Mouse (Mus musculus) thymus, postnatal 36 days (tissue): ENCODE results near the gene Dhps.
A peak's percentile ranks its signal among the peaks of the same experiment; 100 is the strongest.
"Not testable (repeated sequence)": the region's sequence is repeated elsewhere in the genome, so short reads cannot be mapped to it uniquely, and the experiment has no call there.

Source experiments
- DNase-seq, 2 experiments: peaks; one replicate each; pipeline ENCODE4 v3.0.0; 2022; ENCODE audit warnings: mixed read lengths in 2 of 2

Gene Dhps

DNA sequence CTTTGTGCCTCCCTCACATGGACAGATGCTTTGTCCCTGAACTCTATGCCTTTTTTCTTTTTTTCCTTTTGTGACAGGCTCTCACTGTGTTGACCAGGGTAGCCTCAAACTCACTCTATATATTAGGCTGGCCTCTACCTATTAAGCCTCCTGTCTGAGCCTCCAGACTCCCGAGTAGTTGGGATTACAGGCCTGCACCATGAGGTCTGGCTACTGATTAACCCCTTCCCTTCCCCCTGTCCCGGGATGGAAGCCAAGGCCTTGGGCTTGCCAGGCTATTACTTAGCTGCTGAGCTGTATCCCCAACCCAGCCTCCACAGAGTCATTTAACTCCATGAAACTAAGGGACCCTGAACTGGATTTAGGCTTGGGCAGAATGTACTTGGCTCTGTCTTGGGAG, 6.3 kb upstream of the Dhps start:
- no peak for DNase-seq

DNA sequence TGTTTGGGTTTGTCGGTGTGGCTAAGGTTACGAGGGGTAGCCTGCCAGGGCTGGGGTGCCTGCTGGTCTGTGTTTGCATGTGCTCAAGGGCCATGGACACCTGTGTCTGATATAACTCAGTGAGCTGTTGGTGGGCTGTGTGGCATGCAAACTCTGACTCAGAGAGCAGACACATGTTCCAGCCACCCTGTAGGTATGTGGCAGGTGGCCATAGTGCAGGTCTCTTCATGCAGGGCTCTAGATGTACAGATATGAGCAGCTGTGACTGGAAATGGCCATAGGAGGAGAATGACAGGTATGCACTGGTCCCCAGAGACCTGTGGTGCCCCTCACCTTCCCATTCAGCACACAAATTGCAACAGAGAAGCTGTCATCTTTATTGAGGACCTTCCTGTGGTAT, 4.4 kb upstream of the Dhps start:
- DNase-seq = no peak

GRCm38 (mm10) chr8:85067982-85068381, 3.6 kb upstream of the Dhps start, which contains the start of gene Gm5741:
Gene Gm5741 (minus strand): TSS chr8:85067982.
- DNase-seq = no peak

DNA sequence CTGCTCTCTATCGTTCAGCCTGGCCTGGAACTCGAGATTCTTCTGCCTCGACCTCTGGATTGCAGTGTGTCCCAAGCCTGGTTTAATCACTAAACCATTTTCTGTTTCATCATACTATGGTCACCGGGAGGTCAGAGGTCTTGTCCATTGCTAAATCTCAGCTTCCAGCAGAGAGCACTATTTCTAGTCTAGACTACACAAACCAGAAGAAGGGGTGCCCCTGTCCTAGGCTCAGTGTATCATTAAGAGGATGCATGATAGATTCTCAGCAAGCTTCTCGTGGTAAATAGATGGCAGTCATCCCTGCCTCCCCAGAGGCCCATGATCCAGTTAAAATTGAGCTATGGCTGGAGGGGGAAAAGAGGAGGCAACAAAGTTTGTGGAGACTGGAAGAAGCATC, 516 bp upstream of the Dhps start:
- no peak for DNase-seq

DNA sequence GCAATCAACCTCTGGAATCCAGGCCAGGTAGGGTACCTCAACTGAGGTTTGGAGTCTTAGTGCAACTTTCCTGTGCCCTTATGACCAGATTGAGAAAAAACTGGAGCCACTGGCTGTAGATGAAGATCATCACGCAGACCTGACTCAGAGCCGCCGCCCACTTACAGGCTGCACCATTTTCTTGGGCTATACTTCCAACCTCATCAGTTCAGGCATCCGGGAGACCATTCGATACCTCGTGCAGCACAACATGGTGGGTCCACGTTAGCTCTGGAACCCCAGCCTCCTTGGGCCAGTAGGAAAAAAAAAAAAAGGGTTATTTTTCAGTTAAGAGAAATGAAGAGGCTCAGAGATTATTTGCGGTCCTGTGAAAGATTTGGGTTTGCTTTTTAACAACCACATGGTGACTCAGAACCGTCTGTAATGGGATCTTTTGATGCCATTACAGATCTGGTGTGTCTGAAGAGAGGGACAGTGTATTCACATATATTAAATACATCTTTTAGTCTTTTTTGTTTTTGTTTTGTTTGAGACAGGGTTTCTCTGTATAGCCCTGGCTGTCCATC, 890 bp downstream of the Dhps start:
- peak in 1 of 2 experiments; percentile 32 for DNase-seq

GRCm38 (mm10) chr8:85073041-85073612, 1.6 kb downstream of the Dhps start:
- DNase-seq = no peak

GRCm38 (mm10) chr8:85074167-85074566, 2.6 kb downstream of the Dhps start:
- no peak for DNase-seq

- no peak for DNase-seq
Measured at GRCm38 (mm10) chr8:85074617-85075016, 3.1 kb downstream of the Dhps start.

GRCm38 (mm10) chr8:85076001-85076400, 4.4 kb downstream of the Dhps start:
- DNase-seq = no peak

- peak; percentile 64 to 71 for DNase-seq
Measured at GRCm38 (mm10) chr8:85076993-85077392, 5.4 kb downstream of the Dhps start.

DNA sequence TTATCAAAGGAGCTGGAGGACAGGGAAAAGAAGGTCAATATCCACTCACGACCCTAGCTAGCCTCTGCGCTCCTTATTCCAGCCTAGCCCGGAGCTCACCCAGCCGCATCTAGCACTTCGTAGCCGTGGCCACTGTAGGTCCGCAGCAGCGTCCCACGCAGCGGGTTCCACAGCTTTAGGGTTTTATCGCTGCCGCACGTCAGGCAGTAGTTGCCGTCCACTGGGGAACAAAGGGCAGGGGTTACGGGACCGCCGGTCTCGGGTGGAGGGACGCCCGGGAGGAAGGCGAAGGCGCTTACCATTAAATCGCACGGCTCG, 8.6 kb downstream of the Dhps start:
- peak in 1 of 2 experiments; percentile 49 for DNase-seq

- DNase-seq = peak in 1 of 2 experiments; percentile 72
Measured at GRCm38 (mm10) chr8:85080532-85081215, 9.1 kb downstream of the Dhps start, which contains the start of gene Wdr83os. Gene Wdr83os (plus strand): TSS chr8:85080740.

DNA sequence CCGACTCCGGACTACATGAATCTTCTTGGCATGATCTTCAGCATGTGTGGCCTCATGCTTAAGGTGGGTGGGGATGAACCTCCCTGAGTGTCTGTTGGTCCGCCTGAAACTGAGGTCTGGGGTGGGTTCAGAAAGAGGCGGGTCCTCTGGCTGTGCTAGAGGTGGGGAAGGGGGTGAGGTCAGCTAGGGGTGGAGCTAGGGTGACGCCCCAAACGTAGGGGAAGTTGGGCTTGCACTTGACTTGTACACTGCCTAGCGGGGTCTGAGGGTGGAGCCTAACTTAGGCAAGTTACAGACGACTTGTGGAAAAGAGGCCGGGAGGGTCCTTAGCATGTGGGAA, 9.6 kb downstream of the Dhps start, which contains the start of gene Wdr83:
Wdr83 (minus strand) TSS at position 91 of the 340 bp plus-strand sequence.
- peak in 1 of 2 experiments; percentile 85 for DNase-seq

GRCm38 (mm10) chr8:85082169-85082568, 10.6 kb downstream of the Dhps start:
- not testable (repeated sequence) for DNase-seq

DNA sequence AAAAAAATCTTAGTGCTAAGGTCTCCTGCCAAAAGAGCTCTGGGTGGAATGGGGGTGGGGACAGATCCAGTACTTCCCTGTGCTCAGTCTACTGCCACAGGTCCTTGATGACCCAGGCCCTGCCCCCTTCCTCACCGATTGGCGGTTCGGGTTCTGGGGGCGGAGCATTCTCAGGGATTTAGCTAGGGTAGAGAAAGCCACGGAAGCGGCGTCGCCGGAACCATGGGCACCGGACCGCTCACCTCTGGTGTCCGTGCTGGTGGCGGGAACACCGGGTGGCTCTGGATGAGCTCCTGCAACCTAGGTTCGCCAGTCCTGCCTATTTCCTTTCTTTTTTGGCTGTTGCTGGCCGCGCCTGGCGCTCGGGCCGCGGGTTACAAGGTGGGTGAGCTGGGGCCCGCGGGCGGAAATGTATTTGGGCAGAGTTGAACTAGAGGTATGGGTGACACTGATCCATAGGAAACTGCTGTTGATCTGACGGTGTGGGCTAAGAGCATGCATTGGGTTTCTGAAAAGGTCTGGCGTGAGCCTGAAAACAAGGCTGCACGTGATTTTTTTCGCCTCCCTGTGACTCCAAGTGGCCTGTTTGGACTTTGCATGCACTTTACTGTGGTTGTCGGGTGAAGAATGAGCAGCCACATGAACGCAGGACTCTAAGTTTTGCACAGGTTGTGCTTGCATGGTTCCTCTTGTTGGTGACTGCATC, 11.7 kb downstream of the Dhps start, which contains the start of gene Man2b1:
Man2b1 (plus strand) TSS at position 163 of the 706 bp plus-strand sequence.
- DNase-seq = peak; percentile 83 to 87

DNA sequence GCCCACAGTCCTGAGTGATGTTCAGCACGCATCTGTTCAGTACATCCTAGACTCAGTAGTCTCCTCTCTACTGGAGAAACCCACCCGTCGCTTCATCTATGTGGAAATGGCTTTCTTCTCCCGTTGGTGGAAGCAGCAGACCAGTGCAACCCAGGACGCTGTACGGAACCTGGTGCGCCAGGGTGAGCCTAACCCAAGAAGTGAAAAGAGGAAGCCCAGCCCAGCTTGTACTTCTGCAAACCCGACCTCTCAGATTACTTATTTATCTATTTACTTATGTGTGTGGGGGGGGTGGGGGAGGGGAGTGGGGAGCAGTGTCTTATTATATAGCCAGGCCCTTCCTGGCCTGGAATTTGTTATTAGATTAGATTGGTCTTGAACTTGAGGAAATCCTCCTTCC, 13.1 kb downstream of the Dhps start:
- no peak for DNase-seq

DNA sequence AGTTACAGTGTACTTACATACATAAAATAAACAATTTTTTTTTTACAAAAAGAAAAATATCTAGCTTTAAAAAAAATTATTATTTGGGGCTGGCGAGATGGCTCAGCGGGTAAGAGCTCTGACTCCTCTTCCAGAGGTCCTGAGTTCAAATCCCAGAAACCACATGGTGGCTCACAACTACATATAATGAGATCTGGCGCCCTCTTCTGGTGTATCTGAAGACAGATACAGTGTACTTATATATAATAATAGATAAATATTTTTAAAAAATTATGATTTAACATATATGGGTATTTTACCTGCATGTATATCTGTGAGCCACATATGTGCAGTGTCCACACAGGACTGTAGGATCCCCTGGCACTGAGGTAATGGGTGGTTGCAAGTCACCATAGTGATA, 14.7 kb downstream of the Dhps start:
- DNase-seq = no peak

DNA sequence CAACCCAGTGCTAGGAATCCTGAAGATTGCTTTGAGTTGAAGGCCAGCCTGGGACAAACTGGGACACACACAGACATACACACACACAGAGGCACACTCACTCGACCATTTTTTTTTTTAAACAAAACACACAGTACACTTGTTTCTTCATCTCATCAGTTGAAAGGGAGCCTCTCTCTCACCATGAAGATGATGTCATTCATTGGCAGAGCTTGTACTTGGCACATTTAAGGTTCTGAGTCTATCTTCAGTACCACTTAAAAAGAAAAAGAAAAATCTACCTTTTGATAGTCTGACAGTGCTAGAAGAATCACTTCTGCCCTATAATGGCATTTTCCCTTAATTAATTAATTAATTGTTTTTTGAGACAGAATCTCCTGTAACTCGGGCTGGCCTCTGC, 17.2 kb downstream of the Dhps start:
- no peak for DNase-seq

- DNase-seq = no peak
Measured at GRCm38 (mm10) chr8:85090856-85091255, 19.3 kb downstream of the Dhps start.

DNA sequence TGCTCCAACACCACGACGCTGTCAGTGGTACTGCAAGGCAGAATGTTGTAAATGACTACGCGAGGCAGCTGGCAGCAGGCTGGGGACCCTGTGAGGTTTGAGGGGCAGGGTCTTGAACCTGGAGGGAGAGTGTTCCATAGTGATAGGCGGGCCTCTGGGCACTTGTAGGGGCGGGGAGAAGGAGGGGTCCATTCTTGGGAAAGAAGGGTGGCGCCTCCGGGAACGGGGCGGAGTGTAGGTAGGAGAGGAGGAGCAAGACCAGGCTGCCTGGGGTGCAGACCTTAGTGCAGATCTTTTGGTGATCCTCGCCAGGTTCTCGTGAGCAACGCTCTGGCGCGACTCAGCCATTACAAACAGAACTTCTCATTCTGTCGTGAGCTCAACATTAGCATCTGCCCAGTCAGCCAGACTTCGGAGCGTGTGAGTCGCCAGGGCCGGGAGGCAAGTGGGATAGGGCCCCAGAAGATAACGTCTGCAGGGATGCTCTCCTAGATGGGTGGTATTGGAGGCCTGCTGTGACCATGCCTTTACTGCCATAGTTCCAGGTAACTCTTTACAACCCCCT, 20.1 kb downstream of the Dhps start:
- DNase-seq = no peak

DNA sequence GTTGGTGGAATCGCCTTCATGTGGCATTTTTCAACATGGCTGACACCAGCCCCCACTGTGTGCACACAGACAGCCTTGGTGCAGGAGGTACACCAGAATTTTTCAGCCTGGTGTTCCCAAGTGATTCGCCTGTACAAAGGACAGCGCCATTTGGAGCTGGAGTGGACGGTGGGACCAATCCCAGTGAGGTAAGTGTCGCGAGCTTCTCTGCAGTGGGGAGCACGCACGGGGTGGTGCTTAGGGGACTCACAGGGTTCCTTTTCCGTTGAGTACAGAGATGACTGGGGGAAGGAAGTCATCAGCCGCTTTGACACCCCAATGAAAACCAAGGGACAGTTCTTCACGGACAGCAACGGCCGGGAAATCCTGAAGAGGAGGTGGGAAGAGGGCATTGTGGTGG, 23.5 kb downstream of the Dhps start:
- DNase-seq = no peak

DNA sequence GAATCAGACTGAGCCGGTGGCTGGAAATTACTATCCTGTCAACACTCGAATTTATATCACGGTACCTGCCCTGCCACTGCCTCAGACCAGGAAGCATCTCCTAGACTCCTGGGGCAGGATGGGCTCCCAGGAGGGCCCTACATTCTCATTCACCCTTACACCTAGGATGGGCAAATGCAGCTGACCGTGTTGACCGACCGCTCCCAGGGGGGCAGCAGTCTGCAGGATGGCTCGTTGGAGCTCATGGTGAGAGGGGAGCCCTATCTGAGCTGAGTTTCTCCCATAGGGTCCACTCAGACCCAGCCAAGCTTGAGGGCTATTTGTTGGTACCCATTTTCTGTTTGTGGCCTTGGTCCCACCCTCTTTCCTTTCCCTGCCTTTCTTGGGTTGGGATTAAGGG, 24.0 kb downstream of the Dhps start:
- no peak for DNase-seq

DNA sequence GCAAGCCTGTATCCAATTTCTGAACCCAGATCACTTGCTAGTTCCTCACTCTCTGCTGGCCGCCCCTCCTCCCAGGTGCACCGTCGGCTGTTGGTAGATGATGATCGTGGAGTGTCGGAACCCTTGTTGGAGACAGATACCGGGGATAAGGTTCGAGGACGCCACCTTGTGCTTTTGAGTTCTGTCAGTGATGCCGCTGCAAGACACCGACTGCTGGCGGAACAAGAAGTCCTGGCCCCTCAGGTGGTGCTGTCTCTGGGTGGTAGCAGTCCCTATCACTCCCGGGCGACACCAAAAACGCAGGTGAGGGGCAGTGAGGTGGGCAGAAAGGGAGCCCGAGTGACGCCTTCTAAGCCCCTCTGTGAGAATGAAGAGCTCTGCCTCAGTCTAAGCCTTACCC, 24.6 kb downstream of the Dhps start:
- DNase-seq = no peak
